Mouse (Mus musculus): Measurements from ENCODE around the gene Cyp46a1. TPM values are rescaled to one million over a fixed set of nuclear protein-coding genes. Genes with fewer than 3 reads are reported as not detected.

Cyp46a1 gene
- polyA plus RNA-seq, 1 experiment: 1.6 TPM

- H3ac ChIP-seq (ENCODE audit: control insufficient read depth, insufficient read length): no peak overlapping the region
Measured at GRCm38 (mm10) chr12:108287011-108287410, 47.2 kb upstream of the Cyp46a1 start.

GRCm38 (mm10) chr12:108288127-108288880 lies 45.9 kb upstream of the Cyp46a1 start:
- H3K79me2 ChIP-seq (ENCODE audit: control insufficient read depth, insufficient read depth): no peaks in the 10 kb centered on the region
- H3K36me3 ChIP-seq (ENCODE audit: control insufficient read depth, insufficient read depth): no peaks in the 10 kb centered on the region
- H3K27me3 ChIP-seq (ENCODE audit: control insufficient read depth, insufficient read depth, insufficient read length): peaks cover 7% of the 10 kb centered on the region
- no peak overlapping the region for H3K4me3 ChIP-seq
- TF ChIP-seq USF1 (IDR thresholded peaks at IDR 0.05; ENCODE audit: low read depth) (no peak), POLR2AphosphoS2 (IDR thresholded peaks at IDR 0.05; ENCODE audit: insufficient read length, low read depth) (no peak), REST (IDR thresholded peaks at IDR 0.05; ENCODE audit: insufficient read depth, insufficient read length) (no peak), TCF3 (IDR thresholded peaks at IDR 0.05; ENCODE audit: insufficient read length, low read depth) (no peak), E2F4 (IDR thresholded peaks at IDR 0.05; ENCODE audit: insufficient read depth) (no peak), POLR2A (IDR thresholded peaks at IDR 0.05; ENCODE audit: insufficient read length, low read depth) (no peak), TCF12 (IDR thresholded peaks at IDR 0.05; ENCODE audit: insufficient read depth, poor library complexity, severe bottlenecking) (no peak), MYOD1 (IDR thresholded peaks at IDR 0.05; ENCODE audit: control insufficient read depth in 1 of 3, insufficient read length in 2 of 3, low read depth in 2 of 3) (no peak)
- no peak overlapping the region for H3K4me2 ChIP-seq (ENCODE audit: low read depth)
- H3ac ChIP-seq (ENCODE audit: control insufficient read depth, insufficient read length): no peak overlapping the region

More at GRCm38 (mm10) chr12:108287011-108287410, 47.2 kb upstream of the Cyp46a1 start:
- H3K79me2 ChIP-seq (ENCODE audit: control insufficient read depth, insufficient read depth): no peaks in the 10 kb centered on the region
- TF ChIP-seq E2F4 (IDR thresholded peaks at IDR 0.05; ENCODE audit: insufficient read depth) (no peak), MAX (IDR thresholded peaks at IDR 0.05; ENCODE audit: low read depth) (no peak), TCF12 (IDR thresholded peaks at IDR 0.05; ENCODE audit: insufficient read depth, poor library complexity, severe bottlenecking) (no peak), USF1 (IDR thresholded peaks at IDR 0.05; ENCODE audit: low read depth) (no peak), MYOG (IDR thresholded peaks at IDR 0.05; ENCODE audit: control insufficient read depth in 1 of 3, insufficient read depth in 1 of 3, insufficient read length in 2 of 3, low read depth in 2 of 3) (no peak), POLR2AphosphoS2 (IDR thresholded peaks at IDR 0.05; ENCODE audit: insufficient read length, low read depth) (no peak), TCF3 (IDR thresholded peaks at IDR 0.05; ENCODE audit: insufficient read length, low read depth) (no peak), CEBPB (IDR thresholded peaks at IDR 0.05; ENCODE audit: insufficient read depth, poor library complexity, severe bottlenecking) (no peak), MYOD1 (IDR thresholded peaks at IDR 0.05; ENCODE audit: control insufficient read depth in 1 of 3, insufficient read length in 2 of 3, low read depth in 2 of 3) (no peak), SRF (IDR thresholded peaks at IDR 0.05; ENCODE audit: control insufficient read depth, insufficient read length, low read depth) (no peak), POLR2A (IDR thresholded peaks at IDR 0.05; ENCODE audit: insufficient read length, low read depth) (no peak), REST (IDR thresholded peaks at IDR 0.05; ENCODE audit: insufficient read depth, insufficient read length) (no peak)
- no peak overlapping the region for H3K4me2 ChIP-seq (ENCODE audit: low read depth)
- peaks cover 12% of the 10 kb centered on the region for H3K27me3 ChIP-seq (ENCODE audit: control insufficient read depth, insufficient read depth, insufficient read length)
- H3K36me3 ChIP-seq (ENCODE audit: control insufficient read depth, insufficient read depth): no peaks in the 10 kb centered on the region
- H3K4me3 ChIP-seq: no peak overlapping the region

GRCm38 (mm10) chr12:108292419-108292818 lies 41.8 kb upstream of the Cyp46a1 start:
- TF ChIP-seq CEBPB (IDR thresholded peaks at IDR 0.05; ENCODE audit: insufficient read depth, poor library complexity, severe bottlenecking) (no peak), MYOD1 (IDR thresholded peaks at IDR 0.05; ENCODE audit: control insufficient read depth in 1 of 3, insufficient read length in 2 of 3, low read depth in 2 of 3) (no peak), REST (IDR thresholded peaks at IDR 0.05; ENCODE audit: insufficient read depth, insufficient read length) (no peak), USF1 (IDR thresholded peaks at IDR 0.05; ENCODE audit: low read depth) (no peak), MYOG (IDR thresholded peaks at IDR 0.05; ENCODE audit: control insufficient read depth in 1 of 3, insufficient read depth in 1 of 3, insufficient read length in 2 of 3, low read depth in 2 of 3) (no peak), SRF (IDR thresholded peaks at IDR 0.05; ENCODE audit: control insufficient read depth, insufficient read length, low read depth) (no peak), TCF3 (IDR thresholded peaks at IDR 0.05; ENCODE audit: insufficient read length, low read depth) (no peak), TCF12 (IDR thresholded peaks at IDR 0.05; ENCODE audit: insufficient read depth, poor library complexity, severe bottlenecking) (no peak), MAX (IDR thresholded peaks at IDR 0.05; ENCODE audit: low read depth) (no peak), E2F4 (IDR thresholded peaks at IDR 0.05; ENCODE audit: insufficient read depth) (no peak), POLR2AphosphoS2 (IDR thresholded peaks at IDR 0.05; ENCODE audit: insufficient read length, low read depth) (no peak), POLR2A (IDR thresholded peaks at IDR 0.05; ENCODE audit: insufficient read length, low read depth) (no peak)
- H3K36me3 ChIP-seq (ENCODE audit: control insufficient read depth, insufficient read depth): no peaks in the 10 kb centered on the region
- no peaks in the 10 kb centered on the region for H3K79me2 ChIP-seq (ENCODE audit: control insufficient read depth, insufficient read depth)
- H3K4me3 ChIP-seq: no peak overlapping the region
- H3K27me3 ChIP-seq (ENCODE audit: control insufficient read depth, insufficient read depth, insufficient read length): peaks cover 7% of the 10 kb centered on the region
- H3ac ChIP-seq (ENCODE audit: control insufficient read depth, insufficient read length): no peak overlapping the region
- H3K4me2 ChIP-seq (ENCODE audit: low read depth): no peak overlapping the region

- no peak for TF ChIP-seq SRF (IDR thresholded peaks at IDR 0.05; ENCODE audit: control insufficient read depth, insufficient read length, low read depth)
- TF ChIP-seq CEBPB (IDR thresholded peaks at IDR 0.05; ENCODE audit: insufficient read depth, poor library complexity, severe bottlenecking): no peak
- TF ChIP-seq USF1 (IDR thresholded peaks at IDR 0.05; ENCODE audit: low read depth): no peak
- no peak for TF ChIP-seq POLR2AphosphoS2 (IDR thresholded peaks at IDR 0.05; ENCODE audit: insufficient read length, low read depth)
- TF ChIP-seq TCF12 (IDR thresholded peaks at IDR 0.05; ENCODE audit: insufficient read depth, poor library complexity, severe bottlenecking): no peak
- TF ChIP-seq E2F4 (IDR thresholded peaks at IDR 0.05; ENCODE audit: insufficient read depth): no peak
- TF ChIP-seq TCF3 (IDR thresholded peaks at IDR 0.05; ENCODE audit: insufficient read length, low read depth): no peak
- Histone ChIP-seq H3K4me3 (no peak overlapping the region), H3K27me3 (ENCODE audit: control insufficient read depth, insufficient read depth, insufficient read length) (peaks cover 7% of the 10 kb centered on the region), H3K36me3 (ENCODE audit: control insufficient read depth, insufficient read depth) (no peaks in the 10 kb centered on the region), H3ac (ENCODE audit: control insufficient read depth, insufficient read length) (no peak overlapping the region), H3K79me2 (ENCODE audit: control insufficient read depth, insufficient read depth) (no peaks in the 10 kb centered on the region), H3K4me2 (ENCODE audit: low read depth) (no peak overlapping the region)
Measured at GRCm38 (mm10) chr12:108292957-108293356, 41.2 kb upstream of the Cyp46a1 start.

Measured in myocyte (in vitro differentiated cells).